Mouse (Mus musculus) embryonic facial prominence, embryonic 12.5 days (tissue): ENCODE data around the gene Atp13a2. TPM values are rescaled to one million over a fixed set of nuclear protein-coding genes. Genes with fewer than 3 reads are reported as not detected.

ENCODE experiments used
- ATAC-seq: fragments of 200-750 bp; cut with Nextera tagmentation; 2 replicates; pipeline ENCODE4 v1.8.0; 2017; ENCODE audit not compliant: insufficient number of reproducible peaks, insufficient read depth, low FRiP score, low TSS enrichment
- H3K27ac ChIP-seq: fragments of 300-500 bp; sonication (generic); 2 replicates; pipeline ENCODE4 v1.5.1; 2016; ENCODE audit warnings: mild to moderate bottlenecking
- H3K27me3 ChIP-seq: fragments of 300-500 bp; sonication (generic); 2 replicates; pipeline ENCODE4 v1.6.1; 2016; ENCODE audit warnings: mild to moderate bottlenecking, moderate library complexity
- H3K36me3 ChIP-seq: fragments of 300-500 bp; sonication (generic); 2 replicates; pipeline ENCODE4 v1.6.1; 2016; ENCODE audit warnings: mild to moderate bottlenecking
- H3K4me1 ChIP-seq: fragments of 300-500 bp; sonication (generic); 2 replicates; pipeline ENCODE4 v1.6.1; 2016
- H3K4me2 ChIP-seq: fragments of 300-500 bp; sonication (generic); replicated peaks from 2 replicates; pipeline ENCODE4 v1.6.1; 2016; ENCODE audit warnings: mild to moderate bottlenecking, moderate library complexity
- H3K4me3 ChIP-seq: fragments of 300-500 bp; sonication (generic); 2 replicates; pipeline ENCODE4 v1.5.1; 2016; ENCODE audit warnings: mild to moderate bottlenecking
- H3K9ac ChIP-seq: fragments of 300-500 bp; sonication (generic); 2 replicates; pipeline ENCODE4 v1.6.1; 2016; ENCODE audit warnings: mild to moderate bottlenecking, moderate library complexity
- H3K9me3 ChIP-seq: fragments of 300-500 bp; sonication (generic); 2 replicates; pipeline ENCODE4 v1.6.1; 2016; ENCODE audit warnings: mild to moderate bottlenecking, moderate library complexity
- WGBS: fragments of 180-500 bp; shearing (Covaris S2); methylation state at CpG from one replicate; pipeline ENCODE4 v1.1.7; 2016; 5-methylcytosine and 5-hydroxymethylcytosine counted together
- polyA plus RNA-seq: library from polyadenylated mRNA; unstranded; fragments of >200 nt; fragmentation: Nextera tagmentation; extraction: Ambion mirVana; gene quantifications from 2 replicates; pipeline ENCODE4 v1.2.1, GENCODE M21; 2016

Gene Atp13a2
- polyA plus RNA-seq, 1 experiment from 2014 or later = 56.1 TPM

GRCm38 (mm10) chr4:141020811-141021613, 34.3 kb downstream of the Atp13a2 start:
- no peaks in the 10 kb centered on the region for H3K27me3 ChIP-seq
- peak; percentile 55 for ATAC-seq
- H3K36me3 ChIP-seq = peaks cover 42% of the 10 kb centered on the region

DNA sequence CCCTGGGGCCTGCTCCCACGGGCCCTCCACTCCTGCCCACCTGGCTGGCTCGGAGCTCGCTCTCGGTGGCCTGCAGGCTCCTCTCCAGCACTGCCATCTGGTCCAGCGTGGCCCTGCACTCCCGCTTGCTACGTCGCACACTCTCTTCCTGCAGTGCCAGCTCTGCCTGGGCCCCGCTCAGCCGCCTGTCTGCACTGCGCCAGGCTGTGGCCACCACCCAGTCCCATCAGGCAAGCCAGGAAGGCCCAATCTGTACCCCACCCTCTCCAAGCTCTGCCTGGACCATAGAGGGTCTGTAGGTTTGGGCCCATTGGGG, 34.9 kb downstream of the Atp13a2 start:
- Histone ChIP-seq H3K36me3 (peaks cover 41% of the 10 kb centered on the region), H3K9ac (peak overlapping the region; percentile 48; the same call in 1 of the 2 replicates), H3K27ac (peak overlapping the region; percentile 95), H3K4me1 (peaks cover 40% of the 10 kb centered on the region), H3K27me3 (no peaks in the 10 kb centered on the region), H3K4me3 (no peak overlapping the region), H3K9me3 (no peaks in the 10 kb centered on the region), H3K4me2 (no peak overlapping the region)
- 60% methylated on average over 11 of the region's 11 CpGs for WGBS
- peak; percentile 7; the same call in 1 of the 2 replicates for ATAC-seq

More at GRCm38 (mm10) chr4:141020811-141021613, 34.3 kb downstream of the Atp13a2 start:
- Histone ChIP-seq H3K4me3 (0 out of 2 replicates have a peak overlapping the region, but pooled peaks have one; percentile 5), H3K9ac (peak overlapping the region; percentile 48), H3K4me2 (peak overlapping the region; percentile 30), H3K9me3 (no peaks in the 10 kb centered on the region), H3K4me1 (peaks cover 40% of the 10 kb centered on the region), H3K27ac (peak overlapping the region; percentile 95)
- 10% methylated on average over 14 of the region's 14 CpGs for WGBS

- no peak for ATAC-seq
- peaks cover 31% of the 10 kb centered on the region for H3K4me1 ChIP-seq
- H3K9ac ChIP-seq = no peak overlapping the region
- no peak overlapping the region for H3K4me2 ChIP-seq
- H3K4me3 ChIP-seq = no peak overlapping the region
- no peaks in the 10 kb centered on the region for H3K27me3 ChIP-seq
- 0 out of 2 replicates have a peak overlapping the region, but pooled peaks have one; percentile 36 for H3K27ac ChIP-seq
- WGBS = 69% methylated on average over 9 of the region's 9 CpGs
- H3K9me3 ChIP-seq = no peaks in the 10 kb centered on the region
- peaks cover 35% of the 10 kb centered on the region for H3K36me3 ChIP-seq
These were observed 37.4 kb downstream of the Atp13a2 start for GRCm38 (mm10) chr4:141024052-141024451.

- H3K27ac ChIP-seq = no peak overlapping the region
- WGBS = 73% methylated on average over 27 of the region's 27 CpGs
- no peak overlapping the region for H3K4me2 ChIP-seq
- ATAC-seq = no peak
- peaks cover 42% of the 10 kb centered on the region for H3K36me3 ChIP-seq
- H3K4me1 ChIP-seq = peaks cover 23% of the 10 kb centered on the region
- H3K27me3 ChIP-seq = no peaks in the 10 kb centered on the region
- no peak overlapping the region for H3K4me3 ChIP-seq
- H3K9me3 ChIP-seq = no peaks in the 10 kb centered on the region
- H3K9ac ChIP-seq = no peak overlapping the region
These were observed 38.3 kb downstream of the Atp13a2 start for GRCm38 (mm10) chr4:141024992-141025391.

GRCm38 (mm10) chr4:141030541-141031206, 44.0 kb downstream of the Atp13a2 start:
- Histone ChIP-seq H3K9me3 (no peaks in the 10 kb centered on the region), H3K4me1 (no peaks in the 10 kb centered on the region), H3K36me3 (peaks cover 71% of the 10 kb centered on the region), H3K4me3 (no peak overlapping the region), H3K9ac (peak overlapping the region; percentile 24; the same call in 1 of the 2 replicates), H3K27me3 (no peaks in the 10 kb centered on the region), H3K27ac (no peak overlapping the region), H3K4me2 (no peak overlapping the region)
- no peak for ATAC-seq
- WGBS = 88% methylated on average over 18 of the region's 18 CpGs

- H3K27me3 ChIP-seq = no peaks in the 10 kb centered on the region
- H3K27ac ChIP-seq = no peak overlapping the region
- no peaks in the 10 kb centered on the region for H3K4me1 ChIP-seq
- no peak overlapping the region for H3K4me2 ChIP-seq
- peak; percentile 31; the same call in 1 of the 2 replicates for ATAC-seq
- H3K4me3 ChIP-seq = no peak overlapping the region
- H3K36me3 ChIP-seq = peaks cover 70% of the 10 kb centered on the region
- no peaks in the 10 kb centered on the region for H3K9me3 ChIP-seq
- 17% methylated on average over 6 of the region's 6 CpGs for WGBS
- no peak overlapping the region for H3K9ac ChIP-seq
These were observed 45.1 kb downstream of the Atp13a2 start for GRCm38 (mm10) chr4:141031733-141032132.

DNA sequence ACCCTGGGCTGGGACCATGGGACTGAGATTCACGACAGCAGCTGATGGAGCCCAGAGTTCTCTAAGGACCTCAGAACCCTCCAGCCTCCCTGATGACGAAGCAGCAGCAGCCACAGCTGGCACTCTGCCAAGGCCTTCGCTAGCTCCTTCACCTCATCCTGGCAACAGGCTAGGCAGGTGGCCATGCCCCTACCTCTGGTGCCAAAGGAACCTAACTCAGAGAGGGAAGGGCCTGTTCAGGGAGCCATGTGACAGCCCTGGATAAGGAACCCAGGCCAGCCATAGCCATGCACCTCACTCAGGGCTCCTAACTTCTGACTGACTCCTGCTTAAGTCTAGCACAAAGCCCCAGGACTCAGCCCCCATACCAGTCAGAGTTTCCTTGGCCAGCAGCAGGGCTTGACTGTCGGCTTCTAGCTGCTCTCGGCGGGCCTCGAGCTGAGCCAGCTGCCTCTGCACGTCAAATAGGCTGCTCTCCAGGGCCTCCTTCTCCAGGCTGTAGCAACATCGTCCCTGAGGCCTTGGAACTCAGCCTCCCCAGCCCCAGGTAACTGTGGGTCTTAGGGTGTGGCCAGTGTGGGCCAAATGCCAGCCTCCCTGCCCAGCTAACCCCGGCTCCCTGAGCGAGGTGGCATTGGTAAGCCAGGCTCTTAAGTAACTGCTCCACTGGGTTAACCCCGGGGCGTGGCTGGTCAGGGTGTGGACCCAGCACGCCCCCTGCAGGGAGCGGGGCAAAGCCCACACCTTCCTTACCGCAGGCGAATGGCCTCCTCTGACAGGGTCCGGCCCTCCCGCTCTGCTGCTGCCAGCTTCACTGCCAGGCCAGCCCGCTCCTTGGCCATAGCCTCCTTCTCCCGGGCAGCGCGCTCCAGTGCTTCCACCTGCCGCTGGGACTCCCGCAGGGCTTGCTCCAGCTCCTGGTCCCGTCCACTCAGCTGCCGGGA, 47.2 kb downstream of the Atp13a2 start:
- ATAC-seq = no peak
- H3K4me1 ChIP-seq = no peaks in the 10 kb centered on the region
- H3K9ac ChIP-seq = peak overlapping the region; percentile 17; the same call in 1 of the 2 replicates
- WGBS = 81% methylated on average over 27 of the region's 27 CpGs
- no peaks in the 10 kb centered on the region for H3K27me3 ChIP-seq
- H3K4me2 ChIP-seq = no peak overlapping the region
- peaks cover 76% of the 10 kb centered on the region for H3K36me3 ChIP-seq
- H3K9me3 ChIP-seq = no peaks in the 10 kb centered on the region
- H3K4me3 ChIP-seq = no peak overlapping the region
- no peak overlapping the region for H3K27ac ChIP-seq

GRCm38 (mm10) chr4:141041117-141041516, 54.4 kb downstream of the Atp13a2 start:
- Histone ChIP-seq H3K27ac (no peak overlapping the region), H3K9ac (no peak overlapping the region), H3K36me3 (peaks cover 59% of the 10 kb centered on the region), H3K4me2 (no peak overlapping the region), H3K4me1 (no peaks in the 10 kb centered on the region), H3K27me3 (no peaks in the 10 kb centered on the region), H3K9me3 (no peaks in the 10 kb centered on the region), H3K4me3 (no peak overlapping the region)
- 45% methylated on average over 12 of the region's 12 CpGs for WGBS
- ATAC-seq = no peak

DNA sequence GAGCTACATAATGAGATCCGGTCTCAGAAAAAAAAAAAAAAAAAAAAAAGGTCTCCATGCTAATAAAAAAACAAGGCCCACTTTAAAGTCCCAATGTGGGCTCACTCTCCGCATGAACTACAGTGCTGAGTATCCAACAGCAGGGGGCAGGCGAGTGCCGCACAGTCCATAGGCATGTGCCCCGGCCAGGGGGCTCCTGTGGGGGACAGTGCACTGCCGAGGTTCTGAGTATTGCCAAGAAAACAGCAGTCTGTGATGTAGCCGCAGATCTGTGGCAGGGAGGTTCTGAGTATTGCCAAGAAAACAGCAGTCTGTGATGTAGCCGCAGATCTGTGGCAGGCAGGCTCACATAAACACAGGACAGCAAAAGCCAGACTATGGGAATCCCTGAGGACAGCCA, 58.1 kb downstream of the Atp13a2 start:
- 21% methylated on average over 8 of the region's 8 CpGs for WGBS
- H3K27me3 ChIP-seq = no peaks in the 10 kb centered on the region
- no peak overlapping the region for H3K4me2 ChIP-seq
- H3K4me3 ChIP-seq = no peak overlapping the region
- peaks cover 2% of the 10 kb centered on the region; the same call in 1 of the 2 replicates for H3K4me1 ChIP-seq
- H3K27ac ChIP-seq = peak overlapping the region; percentile 54; the same call in 1 of the 2 replicates
- no peaks in the 10 kb centered on the region for H3K9me3 ChIP-seq
- ATAC-seq = no peak
- H3K36me3 ChIP-seq = peaks cover 49% of the 10 kb centered on the region
- no peak overlapping the region for H3K9ac ChIP-seq

GRCm38 (mm10) chr4:141048810-141049475, 62.3 kb downstream of the Atp13a2 start:
- H3K4me2 ChIP-seq = no peak overlapping the region
- H3K27me3 ChIP-seq = no peaks in the 10 kb centered on the region
- 84% methylated on average over 17 of the region's 17 CpGs for WGBS
- no peak for ATAC-seq
- H3K36me3 ChIP-seq = peaks cover 20% of the 10 kb centered on the region
- 0 out of 2 replicates have a peak overlapping the region, but pooled peaks have one; percentile 18 for H3K27ac ChIP-seq
- H3K4me1 ChIP-seq = peaks cover 14% of the 10 kb centered on the region
- no peak overlapping the region for H3K9ac ChIP-seq
- no peak overlapping the region for H3K4me3 ChIP-seq
- no peaks in the 10 kb centered on the region for H3K9me3 ChIP-seq

DNA sequence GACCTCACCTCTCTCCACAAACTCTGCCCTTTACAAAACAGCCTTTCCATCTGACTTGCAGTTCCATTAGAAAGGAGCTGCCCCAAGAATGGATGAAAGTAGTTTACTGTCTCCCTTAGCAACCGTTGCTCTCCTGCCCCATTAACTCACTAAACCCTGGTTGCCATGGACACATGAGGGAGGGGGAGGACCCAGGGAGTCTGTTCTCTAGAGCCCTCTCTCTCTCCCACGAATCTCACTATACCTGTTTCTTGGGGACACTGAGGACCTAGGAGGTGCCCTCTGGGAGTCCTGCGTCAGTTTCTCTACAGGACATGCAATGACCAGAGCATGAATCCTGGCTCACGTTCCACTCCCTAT, 62.8 kb downstream of the Atp13a2 start:
- Histone ChIP-seq H3K4me2 (no peak overlapping the region), H3K9me3 (no peaks in the 10 kb centered on the region), H3K9ac (peak overlapping the region; percentile 29; the same call in 1 of the 2 replicates), H3K27me3 (no peaks in the 10 kb centered on the region), H3K36me3 (peaks cover 21% of the 10 kb centered on the region), H3K4me1 (peaks cover 18% of the 10 kb centered on the region), H3K4me3 (no peak overlapping the region), H3K27ac (0 out of 2 replicates have a peak overlapping the region, but pooled peaks have one; percentile 18)
- ATAC-seq = no peak
- 39% methylated on average over 4 of the region's 4 CpGs for WGBS
